Comparison of ENCODE assay signal across 8 mouse cellular contexts in the genomic region with DNA sequence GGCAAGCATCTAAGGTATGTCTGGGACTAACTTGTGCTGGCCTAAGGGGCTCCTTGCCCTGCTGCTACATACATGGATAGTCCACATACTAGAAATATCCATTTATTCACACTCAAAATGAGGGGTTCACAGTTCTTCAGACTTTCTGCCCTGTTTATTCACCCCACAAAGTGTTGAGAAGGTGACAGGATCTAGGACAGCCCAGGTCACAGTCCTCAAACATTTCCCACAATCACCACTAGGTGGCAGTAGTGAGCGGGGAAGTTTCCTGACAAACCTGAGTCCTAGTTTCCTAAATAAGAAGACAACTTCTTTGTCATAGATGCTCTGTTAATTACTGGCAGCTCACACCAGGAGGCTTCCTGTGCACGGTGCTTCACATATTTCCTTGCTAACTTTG. TPM values are rescaled to one million over a fixed set of nuclear protein-coding genes. Genes with fewer than 3 reads are reported as not detected.
DNase-seq lines count a peak whose midpoint lies in the region; ATAC-seq lines count a peak whose summit lies in the region.

No protein-coding gene starts in this region.

- DNase-seq in gastrocnemius, adult 18-20 months (ENCODE audit: low spot score): peak; percentile 52
- DNase-seq in gastrocnemius, postnatal 25 days: no peak
- DNase-seq in NIH3T3 (ENCODE audit: low read depth): peak; percentile 74
- DNase-seq in layer of hippocampus, postnatal 14 days (ENCODE audit: low spot score in 2 of 2): peak; percentile 46 to 47
- DNase-seq in skeletal muscle tissue, adult 2 months (ENCODE audit: low read depth, low spot score): peak; percentile 24

- peak; percentile 66 for ATAC-seq in common myeloid progenitor, adult 5-6 weeks (replicated peaks; ENCODE audit: low read depth, poor library complexity, severe bottlenecking)
- peak; percentile 62 for ATAC-seq in granulocyte monocyte progenitor cell, adult 5-6 weeks (replicated peaks; ENCODE audit: poor library complexity, severe bottlenecking)
- peak; percentile 53; the same call in 1 of the 2 replicates for ATAC-seq in megakaryocyte-erythroid progenitor cell, adult 5-6 weeks (replicated peaks; ENCODE audit: low FRiP score, low TSS enrichment, poor library complexity, severe bottlenecking)

RNA-seq across cellular contexts. Expression of a gene that starts 15.9 kb away (rescaled TPM):
- 1 to 10 TPM in 1 of 2 experiments, under 1 TPM in 1; 0.80 to 1.1 TPM for total RNA-seq in gastrocnemius, adult 18-20 months (2021)
- total RNA-seq in gastrocnemius, postnatal 25 days (2021): 1 to 10 TPM; 1.0 to 2.3 TPM
- not detected in 2 replicates for total RNA-seq in common myeloid progenitor, adult 5-6 weeks (2017)
- not detected in 2 replicates for total RNA-seq in granulocyte monocyte progenitor cell, adult 5-6 weeks (2014; fragmentation: Nextera tagmentation)
- total RNA-seq in granulocyte monocyte progenitor cell, adult 5-6 weeks (2017): not detected in 2 replicates
- 10 to 100 TPM; 13.7 to 14.1 TPM for total RNA-seq in layer of hippocampus, postnatal 14 days (2021)
- total RNA-seq in megakaryocyte-erythroid progenitor cell, adult 5-6 weeks (2014; fragmentation: Nextera tagmentation): not detected in 2 replicates
- total RNA-seq in megakaryocyte-erythroid progenitor cell, adult 5-6 weeks (2017): not detected in 2 replicates

Comparison
In these comparisons a context has a peak if more than half of its experiments do, and no peak if none do; other contexts are left out.
1. RNA of a gene that starts 15.9 kb away (total RNA-seq): 13.7 to 14.1 TPM in layer of hippocampus, postnatal 14 days; 1.0 to 2.3 TPM in gastrocnemius, postnatal 25 days, 0.80 to 1.1 TPM in gastrocnemius, adult 18-20 months, not detected in common myeloid progenitor, adult 5-6 weeks, not detected in granulocyte monocyte progenitor cell, adult 5-6 weeks and not detected in megakaryocyte-erythroid progenitor cell, adult 5-6 weeks; every median in the first group is over 4 times any median in the second.
2. Peak in every context shown above with its lines, with median percentiles within 50 percentile points of each other: ATAC-seq.